Mouse (Mus musculus) testis, adult 2 months (tissue): Measurements from ENCODE around the gene Atr. TPM values are rescaled to one million over a fixed set of nuclear protein-coding genes. Genes with fewer than 3 reads are reported as not detected.

Experiments
- H3K27ac ChIP-seq: fragments of 200-500 bp; 2 replicates; pipeline ENCODE4 v1.5.1; 2012; ENCODE audit warnings: low read depth, low read length; ENCODE audit not compliant: control insufficient read depth, insufficient read depth
- H3K27me3 ChIP-seq: fragments of 200-500 bp; 2 replicates; pipeline ENCODE4 v1.6.1; 2012; ENCODE audit warnings: mild to moderate bottlenecking, low read length, moderate library complexity; ENCODE audit not compliant: control insufficient read depth, insufficient read depth
- H3K36me3 ChIP-seq: fragments of 200-500 bp; 2 replicates; pipeline ENCODE4 v1.6.1; 2012; ENCODE audit warnings: mild to moderate bottlenecking, low read length; ENCODE audit not compliant: control insufficient read depth, insufficient read depth
- H3K4me1 ChIP-seq: fragments of 200-500 bp; 2 replicates; pipeline ENCODE4 v1.6.1; 2012; ENCODE audit warnings: low read length; ENCODE audit not compliant: control insufficient read depth, insufficient read depth
- H3K4me3 ChIP-seq: fragments of 200-500 bp; 2 replicates; pipeline ENCODE4 v1.5.1; 2012; ENCODE audit warnings: low read depth, mild to moderate bottlenecking, low read length, moderate library complexity, mixed read lengths; ENCODE audit not compliant: control insufficient read depth
- CTCF ChIP-seq: fragments of 200-500 bp; IDR thresholded peaks from 2 replicates; pipeline ENCODE4 v1.5.1; 2012; ENCODE audit warnings: low read depth, mild to moderate bottlenecking, inconsistent platforms, low read length, moderate library complexity; ENCODE audit not compliant: control insufficient read depth, insufficient read depth, insufficient replicate concordance
- POLR2A ChIP-seq: fragments of 200-500 bp; IDR thresholded peaks from 2 replicates; pipeline ENCODE4 v1.6.1; 2012; ENCODE audit warnings: low read depth, mild to moderate bottlenecking, inconsistent platforms, low read length, moderate library complexity; ENCODE audit not compliant: control insufficient read depth
- polyA plus RNA-seq: library from polyadenylated mRNA; depleted of rRNA; stranded (reverse); fragments of >200 nt; gene quantifications from 2 replicates; pipeline ENCODE4 v1.2.3, GENCODE M21; 2012

Atr gene
- polyA plus RNA-seq, 1 experiment, result 36.0 TPM

DNA sequence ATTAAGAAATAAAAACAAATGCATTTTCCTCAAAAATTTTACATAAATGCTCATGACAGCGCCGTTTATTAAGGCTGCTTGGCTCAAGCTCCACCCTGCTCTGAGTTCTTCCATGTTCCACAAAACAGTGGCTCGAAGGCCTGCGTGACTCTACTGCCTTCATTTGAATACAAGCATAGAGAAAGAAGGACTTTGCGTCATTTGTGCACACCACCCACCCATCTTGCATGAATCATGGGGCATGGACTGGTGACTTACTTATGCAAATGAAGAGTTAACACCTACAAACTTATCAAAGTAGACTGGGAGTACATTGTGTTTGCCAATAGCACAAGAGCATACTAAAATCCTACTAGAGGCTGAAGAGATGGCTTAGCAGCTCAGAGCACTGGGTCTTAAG, 29.8 kb upstream of the Atr start:
- Histone ChIP-seq H3K27me3 (no peaks in the 10 kb centered on the region), H3K4me1 (no peaks in the 10 kb centered on the region; the same call in 1 of the 2 replicates), H3K4me3 (no peak overlapping the region), H3K36me3 (no peaks in the 10 kb centered on the region), H3K27ac (no peak overlapping the region)
- TF ChIP-seq CTCF (no peak), POLR2A (no peak)

DNA sequence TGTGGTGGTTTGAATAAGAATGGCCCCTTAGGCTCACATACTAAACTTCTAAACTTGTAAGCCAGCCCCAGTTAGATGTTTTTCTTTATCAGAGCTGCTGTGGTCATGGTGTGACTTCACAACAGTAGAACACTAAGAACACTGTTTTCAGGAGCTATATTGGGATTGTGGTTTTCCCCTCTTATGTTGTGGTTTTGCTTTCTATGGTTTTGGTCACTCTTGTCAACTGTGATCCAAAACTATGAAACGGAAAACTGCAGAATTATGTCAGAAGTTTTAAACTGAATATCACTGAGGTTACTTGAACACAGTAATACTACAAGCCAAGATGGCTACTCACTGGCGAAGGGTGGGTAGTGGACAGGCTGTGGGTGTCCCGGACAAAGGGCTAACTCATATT, 24.6 kb upstream of the Atr start:
- Histone ChIP-seq H3K27me3 (no peaks in the 10 kb centered on the region), H3K27ac (no peak overlapping the region), H3K36me3 (no peaks in the 10 kb centered on the region), H3K4me1 (no peaks in the 10 kb centered on the region), H3K4me3 (no peak overlapping the region)
- no peak for TF ChIP-seq CTCF
- no peak for TF ChIP-seq POLR2A

DNA sequence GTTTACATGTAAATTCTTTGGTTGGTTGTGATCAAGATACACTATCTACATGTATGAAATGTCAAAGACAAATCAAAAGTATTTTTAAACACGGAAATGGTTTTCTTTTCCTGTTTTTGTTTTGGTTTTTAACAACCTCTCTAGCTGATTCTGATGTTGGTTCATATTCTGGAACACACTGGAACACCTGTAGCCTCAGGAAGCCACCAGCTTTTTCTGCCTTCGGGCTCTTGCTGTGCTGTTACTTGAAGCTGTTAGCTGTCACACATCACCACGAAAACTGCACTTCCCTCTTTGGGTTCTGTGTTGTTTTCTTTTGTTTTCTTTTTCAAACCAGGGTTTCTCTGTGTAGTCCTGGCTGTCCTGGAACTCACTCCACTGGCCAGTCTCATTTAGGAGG, 22.6 kb upstream of the Atr start:
- TF ChIP-seq CTCF (no peak), POLR2A (no peak)
- Histone ChIP-seq H3K27ac (no peak overlapping the region), H3K4me1 (no peaks in the 10 kb centered on the region), H3K4me3 (no peak overlapping the region), H3K27me3 (no peaks in the 10 kb centered on the region), H3K36me3 (no peaks in the 10 kb centered on the region)

DNA sequence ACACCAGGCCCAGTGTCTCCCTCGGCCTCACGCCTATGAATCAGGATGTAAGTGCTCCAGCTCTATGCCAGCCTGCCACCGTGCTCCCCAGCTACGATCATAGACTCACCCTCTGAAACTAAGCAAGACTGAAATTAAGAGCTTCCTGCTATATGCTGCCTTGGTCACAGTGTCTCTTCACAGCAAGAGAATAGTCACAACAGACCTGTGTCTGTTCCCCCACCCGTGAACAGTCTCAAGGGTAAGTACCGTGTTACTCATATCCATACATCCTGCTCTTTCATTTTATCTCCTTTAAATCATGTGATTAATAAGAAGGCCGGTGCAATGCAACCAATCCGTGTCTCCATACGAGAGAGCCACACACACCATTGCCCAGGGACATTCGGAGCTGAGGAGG, 21.7 kb upstream of the Atr start:
- Histone ChIP-seq H3K36me3 (no peaks in the 10 kb centered on the region), H3K4me1 (no peaks in the 10 kb centered on the region), H3K27ac (no peak overlapping the region), H3K27me3 (no peaks in the 10 kb centered on the region), H3K4me3 (no peak overlapping the region)
- TF ChIP-seq CTCF (no peak), POLR2A (no peak)

DNA sequence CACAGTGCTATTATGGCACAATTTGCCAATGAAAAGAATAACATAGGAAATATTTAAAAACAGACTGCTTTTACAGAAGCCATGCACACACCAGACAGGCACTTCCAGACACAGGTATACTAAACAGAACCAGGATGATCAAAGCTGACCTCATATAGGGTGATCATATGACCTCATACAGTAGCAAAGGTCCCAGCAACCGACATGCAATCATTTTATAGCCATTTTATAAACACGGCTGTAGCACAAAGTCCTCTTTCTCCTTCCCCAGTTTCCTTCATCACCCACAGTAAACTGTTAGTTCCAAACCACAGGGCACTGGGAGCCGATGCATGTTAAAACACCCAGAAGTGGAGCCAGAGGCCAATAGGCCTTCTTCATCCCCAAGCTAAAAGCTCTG, 18.0 kb upstream of the Atr start:
- Histone ChIP-seq H3K27ac (no peak overlapping the region), H3K4me3 (no peak overlapping the region)
- TF ChIP-seq POLR2A (no peak), CTCF (no peak)

DNA sequence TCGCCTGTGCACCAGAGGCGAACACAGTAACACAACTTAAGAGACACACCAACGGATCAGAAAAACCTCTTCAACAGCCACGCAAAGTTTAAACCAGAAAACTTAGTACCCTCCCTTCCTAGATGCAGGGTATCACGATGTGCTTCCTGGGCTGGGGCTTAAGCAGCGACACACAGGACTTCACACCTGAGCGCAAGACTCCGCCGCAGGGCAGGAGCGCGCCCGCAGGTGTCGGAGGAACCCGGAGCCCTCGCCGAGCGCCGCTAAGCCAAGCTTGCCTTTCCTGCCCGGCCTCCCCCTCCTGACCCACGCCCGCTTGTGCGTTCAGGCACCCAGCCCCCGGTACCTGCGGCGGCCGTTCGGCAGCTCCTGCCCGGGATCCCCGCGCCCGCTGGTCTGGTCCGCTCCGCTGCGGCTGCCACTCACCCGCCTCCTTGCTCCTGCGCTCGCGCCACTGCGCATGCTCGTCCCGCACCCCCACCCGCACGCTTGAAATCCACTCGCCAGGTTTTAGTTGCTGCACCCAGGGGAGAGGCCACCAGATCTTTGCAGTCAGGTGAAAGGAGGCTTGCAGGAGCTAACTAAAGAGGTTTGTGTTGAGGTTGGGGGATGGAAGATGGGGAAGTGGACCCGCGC, 12.5 kb upstream of the Atr start, which contains the start of gene Pls1:
Gene Pls1 (minus strand): TSS at position 487 of the 636 bp plus-strand sequence.
- no peak; the same call in 1 of the 2 replicates for TF ChIP-seq POLR2A
- TF ChIP-seq CTCF, result no peak
- H3K27me3 ChIP-seq, result no peaks in the 10 kb centered on the region
- no peaks in the 10 kb centered on the region for H3K36me3 ChIP-seq
- H3K27ac ChIP-seq, result no peak within 1 kb of the TSS
- H3K4me3 ChIP-seq, result peak within 1 kb of the TSS; percentile 72
- peaks cover 8% of the 10 kb centered on the region for H3K4me1 ChIP-seq

More for the DNA sequence above, 18.0 kb upstream of the Atr start:
- Histone ChIP-seq H3K27me3 (no peaks in the 10 kb centered on the region), H3K36me3 (no peaks in the 10 kb centered on the region), H3K4me1 (no peaks in the 10 kb centered on the region)

DNA sequence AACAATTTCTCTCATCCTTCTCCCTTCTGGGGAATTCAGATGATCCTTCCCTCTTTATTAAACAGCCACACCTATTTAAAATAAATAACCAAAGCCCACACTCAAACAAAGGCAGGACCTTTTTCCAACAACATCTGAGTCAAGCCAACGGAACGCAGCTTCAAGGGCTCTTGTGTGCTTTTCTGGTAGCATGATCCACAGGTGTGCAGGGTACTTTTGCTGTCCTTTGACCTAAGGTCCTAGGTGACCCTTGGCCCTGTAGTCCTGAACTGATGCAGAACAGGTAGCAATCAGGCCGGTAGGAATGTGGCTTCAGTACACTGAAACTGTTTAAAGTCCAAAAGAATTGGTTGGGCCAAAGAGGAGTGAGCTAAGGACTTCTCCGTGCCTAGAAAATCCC, 11.7 kb upstream of the Atr start:
- peaks cover 8% of the 10 kb centered on the region for H3K4me1 ChIP-seq
- H3K36me3 ChIP-seq, result no peaks in the 10 kb centered on the region
- H3K4me3 ChIP-seq, result no peak overlapping the region
- no peaks in the 10 kb centered on the region for H3K27me3 ChIP-seq
- TF ChIP-seq POLR2A (no peak), CTCF (no peak)
- no peak overlapping the region for H3K27ac ChIP-seq

DNA sequence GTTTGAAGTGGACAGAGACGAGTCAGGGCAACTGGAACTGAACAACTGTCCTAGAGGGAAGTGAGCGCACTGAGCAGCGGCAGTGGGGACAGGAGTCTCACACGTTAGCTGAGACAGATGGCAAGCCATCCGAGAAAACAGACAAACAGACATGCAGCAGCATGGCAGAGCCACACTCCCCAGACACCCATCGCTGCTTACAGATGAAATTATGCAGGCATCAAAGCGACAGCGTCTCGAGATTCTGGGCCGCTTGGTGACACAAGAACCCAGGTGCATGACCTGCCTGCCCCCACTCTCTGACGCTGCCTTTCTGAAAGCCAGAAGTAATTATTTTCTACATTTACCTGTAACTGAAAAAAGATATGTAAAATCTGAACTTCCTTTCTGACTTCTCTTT, 5.7 kb upstream of the Atr start:
- H3K4me1 ChIP-seq, result no peaks in the 10 kb centered on the region; the same call in 1 of the 2 replicates
- no peaks in the 10 kb centered on the region; the same call in 1 of the 2 replicates for H3K36me3 ChIP-seq
- no peak overlapping the region for H3K4me3 ChIP-seq
- no peaks in the 10 kb centered on the region for H3K27me3 ChIP-seq
- H3K27ac ChIP-seq, result no peak overlapping the region
- TF ChIP-seq CTCF (no peak), POLR2A (no peak)

DNA sequence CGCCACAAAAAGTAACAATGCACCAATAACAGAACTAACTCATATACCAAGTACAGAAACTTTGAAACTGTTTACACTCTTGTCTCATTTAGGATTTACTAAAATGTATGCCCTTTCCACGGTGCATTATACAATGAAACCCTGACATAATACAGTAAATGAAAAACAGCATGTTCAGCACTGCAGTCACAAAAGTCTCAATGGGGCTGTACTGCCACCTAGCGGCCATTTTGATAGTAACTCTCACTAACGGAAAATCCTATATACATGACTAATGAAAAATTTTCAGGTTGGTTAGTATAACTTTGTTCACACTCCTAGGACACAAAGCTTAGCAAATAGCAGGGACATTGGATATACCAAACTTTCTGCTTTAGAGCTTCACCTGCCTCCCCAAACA, 4.5 kb upstream of the Atr start:
- no peak overlapping the region for H3K4me3 ChIP-seq
- H3K36me3 ChIP-seq, result no peaks in the 10 kb centered on the region; the same call in 1 of the 2 replicates
- TF ChIP-seq POLR2A (no peak), CTCF (no peak)
- H3K27me3 ChIP-seq, result no peaks in the 10 kb centered on the region
- no peaks in the 10 kb centered on the region; the same call in 1 of the 2 replicates for H3K4me1 ChIP-seq
- H3K27ac ChIP-seq, result no peak overlapping the region
